Mouse (Mus musculus) ES-E14 (cell line): Measurements from ENCODE around the gene Hs2st1. TPM values are rescaled to one million over a fixed set of nuclear protein-coding genes. Genes with fewer than 3 reads are reported as not detected.

Experiments
- DNase-seq: peaks from one replicate; pipeline ENCODE4 v3.0.0-alpha.2; 2013; ENCODE audit warnings: low read depth, low spot score
- H3K27ac ChIP-seq: 2 replicates; pipeline ENCODE4 v1.5.1; 2012; ENCODE audit warnings: low read depth, mild to moderate bottlenecking, low read length, moderate library complexity, mixed read lengths; ENCODE audit not compliant: poor library complexity, insufficient read depth, severe bottlenecking
- H3K36me3 ChIP-seq: 2 replicates; pipeline ENCODE4 v1.6.1; 2012; ENCODE audit warnings: mild to moderate bottlenecking, low read length, moderate library complexity, mixed read lengths; ENCODE audit not compliant: control insufficient read depth, poor library complexity, insufficient read depth, severe bottlenecking
- H3K4me1 ChIP-seq, 2 experiments: fragments of 150-350 bp in 1 of 2; sonication (generic) in 1 of 2; 2 replicates each; pipeline ENCODE4 v1.6.1; 2012; ENCODE audit warnings: low read length in 2 of 2, mild to moderate bottlenecking in 1 of 2, mixed read lengths in 1 of 2; ENCODE audit not compliant: control insufficient read depth in 2 of 2, insufficient read depth in 2 of 2, poor library complexity in 1 of 2
- H3K4me3 ChIP-seq, 2 experiments: fragments of 150-350 bp in 1 of 2; sonication (generic) in 1 of 2; 2 replicates each; pipeline ENCODE4 v1.5.1; 2012; ENCODE audit warnings: low read length in 2 of 2, low read depth in 1 of 2, mild to moderate bottlenecking in 1 of 2, mixed read lengths in 1 of 2; ENCODE audit not compliant: insufficient read depth in 1 of 2, poor library complexity in 1 of 2, severe bottlenecking in 1 of 2
- H3K9ac ChIP-seq: 2 replicates; pipeline ENCODE4 v1.6.1; 2012; ENCODE audit warnings: low read depth, mild to moderate bottlenecking, low read length, mixed read lengths; ENCODE audit not compliant: poor library complexity, insufficient read depth, severe bottlenecking
- H3K9me3 ChIP-seq: fragments of 150-350 bp; sonication (generic); 2 replicates; pipeline ENCODE4 v1.6.1; 2012; ENCODE audit warnings: low read depth, mild to moderate bottlenecking, low read length; ENCODE audit not compliant: control insufficient read depth, insufficient read depth
- CHD2 ChIP-seq: IDR thresholded peaks from 2 replicates; pipeline ENCODE4 v1.6.1; 2014; ENCODE audit warnings: mild to moderate bottlenecking, low read depth, low read length, inconsistent platforms
- HCFC1 ChIP-seq: IDR thresholded peaks from 2 replicates; pipeline ENCODE4 v1.6.1; 2012; ENCODE audit warnings: low read length, inconsistent platforms, borderline replicate concordance; ENCODE audit not compliant: insufficient read depth
- MAFK ChIP-seq: IDR thresholded peaks from 2 replicates; pipeline ENCODE4 v1.6.1; 2014; ENCODE audit warnings: mild to moderate bottlenecking, low read depth, low read length, inconsistent platforms; ENCODE audit not compliant: insufficient read depth
- ZC3H11A ChIP-seq: IDR thresholded peaks from 2 replicates; pipeline ENCODE4 v1.6.1; 2012; ENCODE audit warnings: low read depth, mild to moderate bottlenecking, inconsistent platforms, low read length, borderline replicate concordance
- ZNF384 ChIP-seq: IDR thresholded peaks from 2 replicates; pipeline ENCODE4 v1.6.1; 2012; ENCODE audit warnings: low read depth, low read length, inconsistent platforms
- in situ Hi-C, 2 experiments: fragments of 600-800 bp; cut with MboI; formaldehyde crosslinking; loops; one replicate each; pipeline ENCODE4 v1.15.1; 2025; ENCODE audit warnings: low sequenced_read_pairs in 2 of 2, inconsistent platforms in 1 of 2; ENCODE audit not compliant: unreplicated experiment in 2 of 2
- total RNA-seq: library from RNA; depleted of rRNA; stranded (reverse); fragments of 300-350 nt; gene quantifications from 2 replicates; pipeline ENCODE4 v1.2.3, GENCODE M21; 2012; rRNA removed

The Hs2st1 gene
- 29.2 and 29.9 TPM in 2 replicates for total RNA-seq

GRCm38 (mm10) chr3:144570047-144570815, at the start of gene Hs2st1, which contains the start of gene Selenof:
Gene Hs2st1 (minus strand): TSS chr3:144570181.
Gene Selenof (plus strand): TSS chr3:144570304.
- TF ChIP-seq HCFC1 = peak; percentile 67; the same call in 1 of the 2 replicates
- TF ChIP-seq ZC3H11A = no peak; the same call in 1 of the 2 replicates
- no peak for TF ChIP-seq CHD2
- in situ Hi-C loops = no loop called here
- Histone ChIP-seq H3K36me3 (peaks cover 4% of the 10 kb centered on the region), H3K9me3 (no peaks in the 10 kb centered on the region), H3K4me1 (peaks cover 3 to 7% of the 10 kb centered on the region in 2 experiments; a peak in 2 of 4 replicates), H3K9ac (peak within 1 kb of the TSS; percentile 96), H3K4me3 (peak within 1 kb of the TSS; percentile 92 to 95), H3K27ac (peak within 1 kb of the TSS; percentile 80)
- peak; percentile 99 for DNase-seq

DNA sequence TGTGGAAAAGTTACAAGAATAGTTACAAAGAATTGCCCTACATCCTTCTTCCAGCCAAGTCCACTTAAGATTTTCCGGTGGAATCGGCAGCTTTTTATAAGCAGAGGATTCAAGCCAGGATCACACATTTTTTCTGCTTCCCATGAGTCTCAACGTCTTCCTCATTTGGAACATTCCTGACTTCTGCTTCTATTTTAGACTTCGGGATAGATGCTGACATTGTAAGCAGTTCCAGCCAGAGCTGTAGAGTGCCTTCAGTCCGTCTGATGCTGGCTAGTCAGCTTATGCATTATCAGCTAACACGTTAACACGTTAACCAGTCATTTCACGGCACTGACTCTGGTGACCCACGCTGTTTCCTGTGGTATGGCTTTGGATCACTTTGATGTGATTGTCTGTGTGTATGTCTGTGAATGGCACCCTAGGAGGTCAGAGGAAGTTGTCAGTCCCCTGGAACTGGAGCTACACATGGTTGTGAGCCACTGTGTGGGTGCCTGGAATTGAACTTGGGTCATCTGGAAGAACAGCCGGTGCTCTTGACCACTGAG, 47.7 kb upstream of the Hs2st1 start:
- TF ChIP-seq ZC3H11A (no peak), MAFK (no peak), CHD2 (no peak)
- H3K9me3 ChIP-seq = peaks cover 8% of the 10 kb centered on the region
- no peak for DNase-seq
- H3K36me3 ChIP-seq = 0 out of 2 replicates have a peak, but pooled peaks cover 3% of the 10 kb centered on the region
- no peak overlapping the region for H3K27ac ChIP-seq
- H3K9ac ChIP-seq = no peak overlapping the region
- no peak overlapping the region for H3K4me3 ChIP-seq
- in situ Hi-C loops = no loop called here
- H3K4me1 ChIP-seq = no peaks in the 10 kb centered on the region; a peak in 1 of 4 replicates

DNA sequence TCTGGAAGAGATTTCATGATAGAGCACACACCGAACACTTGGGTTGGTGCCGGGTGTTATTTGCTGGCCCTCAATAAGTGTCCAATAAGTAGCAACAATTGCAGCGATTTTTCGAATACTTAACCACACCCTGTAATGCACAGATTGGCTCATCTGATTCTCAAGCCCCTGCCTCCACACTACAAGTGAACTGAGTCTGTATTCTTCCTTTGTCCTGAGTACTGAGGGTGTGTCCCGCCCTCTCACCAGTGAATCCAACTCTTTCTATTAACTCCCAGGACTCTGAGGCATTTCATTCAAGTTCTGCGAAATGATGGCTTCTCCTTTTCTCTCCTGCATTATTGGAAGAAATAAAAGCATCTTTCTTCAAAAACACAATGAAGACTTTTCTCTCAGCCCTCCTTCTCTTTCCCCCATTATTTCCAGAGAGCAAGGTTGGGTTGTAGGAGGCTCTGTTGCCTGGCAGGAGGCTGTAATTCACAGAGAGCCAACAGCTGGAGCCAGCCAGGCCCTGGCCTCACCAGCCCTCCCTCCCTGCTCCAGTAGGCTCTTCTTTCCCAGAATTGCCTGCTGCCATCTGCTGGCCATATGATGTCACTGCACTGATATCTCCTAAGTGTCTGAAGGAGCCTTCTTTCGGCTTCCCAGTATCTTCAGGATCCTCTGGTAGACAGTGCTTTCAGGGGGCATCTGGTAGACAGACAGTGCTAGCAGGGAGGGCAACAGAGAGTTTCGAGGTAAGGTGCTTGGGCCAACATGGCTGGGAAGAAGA, 46.9 kb upstream of the Hs2st1 start:
- TF ChIP-seq ZC3H11A (no peak), HCFC1 (no peak), CHD2 (no peak), MAFK (no peak), ZNF384 (no peak)
- Histone ChIP-seq H3K9me3 (peaks cover 6% of the 10 kb centered on the region), H3K4me3 (no peak overlapping the region), H3K9ac (no peak overlapping the region), H3K4me1 (peaks cover 0 to 3% of the 10 kb centered on the region in 2 experiments; a peak in 2 of 4 replicates), H3K27ac (no peak overlapping the region), H3K36me3 (0 out of 2 replicates have a peak, but pooled peaks cover 3% of the 10 kb centered on the region)
- DNase-seq = peak; percentile 69
- in situ Hi-C loops = no loop called here

GRCm38 (mm10) chr3:144615459-144615858, 45.5 kb upstream of the Hs2st1 start:
- Histone ChIP-seq H3K9me3 (peaks cover 6% of the 10 kb centered on the region), H3K27ac (no peak overlapping the region), H3K9ac (no peak overlapping the region), H3K4me1 (peaks cover 0 to 6% of the 10 kb centered on the region in 2 experiments; a peak in 2 of 4 replicates), H3K4me3 (no peak overlapping the region), H3K36me3 (0 out of 2 replicates have a peak, but pooled peaks cover 3% of the 10 kb centered on the region)
- TF ChIP-seq HCFC1 (no peak), MAFK (no peak), ZC3H11A (no peak), CHD2 (no peak), ZNF384 (no peak)
- DNase-seq = no peak
- in situ Hi-C loops = no loop called here
